Mouse (Mus musculus) testis, adult 2 months (tissue): ENCODE measurements around the gene Atraid.

Experiments used
- CTCF ChIP-seq: fragments of 200-500 bp; IDR thresholded peaks from 2 replicates; pipeline ENCODE4 v1.5.1; 2012; ENCODE audit warnings: low read depth, mild to moderate bottlenecking, inconsistent platforms, low read length, moderate library complexity; ENCODE audit not compliant: control insufficient read depth, insufficient read depth, insufficient replicate concordance
- POLR2A ChIP-seq: fragments of 200-500 bp; IDR thresholded peaks from 2 replicates; pipeline ENCODE4 v1.6.1; 2012; ENCODE audit warnings: low read depth, mild to moderate bottlenecking, inconsistent platforms, low read length, moderate library complexity; ENCODE audit not compliant: control insufficient read depth

GRCm38 (mm10) chr5:31000993-31001392 lies 47.1 kb upstream of the Atraid start:
- TF ChIP-seq POLR2A (no peak), CTCF (no peak)
